ENCODE assay signal across 8 mouse cellular contexts in genomic region chr13:52980951-52981421, GRCm38 (mm10). TPM values are rescaled to one million over a fixed set of nuclear protein-coding genes. Genes with fewer than 3 reads are reported as not detected.
DNase-seq lines count a peak whose midpoint lies in the region; ATAC-seq lines count a peak whose summit lies in the region.

Nfil3 (minus strand) TSS chr13:52981073.

- H3K4me2 ChIP-seq in embryonic facial prominence, embryonic 12.5 days (replicated peaks): peak within 1 kb of the TSS; percentile 98
- peak within 1 kb of the TSS; percentile 97 for H3K4me2 ChIP-seq in limb, embryonic 15.5 days
- H3K4me2 ChIP-seq in midbrain, embryonic 15.5 days: peak within 1 kb of the TSS; percentile 91

- H3K27me3 ChIP-seq in embryonic facial prominence, embryonic 12.5 days: no peaks in the 10 kb centered on the region
- peaks cover 16% of the 10 kb centered on the region for H3K27me3 ChIP-seq in limb, embryonic 15.5 days
- no peaks in the 10 kb centered on the region for H3K27me3 ChIP-seq in midbrain, embryonic 15.5 days (replicated peaks)

- H3K36me3 ChIP-seq in embryonic facial prominence, embryonic 12.5 days: no peaks in the 10 kb centered on the region
- H3K36me3 ChIP-seq in limb, embryonic 15.5 days: no peaks in the 10 kb centered on the region
- H3K36me3 ChIP-seq in midbrain, embryonic 15.5 days (replicated peaks): no peaks in the 10 kb centered on the region

- peak within 1 kb of the TSS; percentile 93 for H3K27ac ChIP-seq in embryonic facial prominence, embryonic 12.5 days
- H3K27ac ChIP-seq in limb, embryonic 15.5 days: peak within 1 kb of the TSS; percentile 96
- H3K27ac ChIP-seq in midbrain, embryonic 15.5 days: peak within 1 kb of the TSS; percentile 98

- DNase-seq in right cerebral cortex, adult 18-20 months: peak; percentile 82
- DNase-seq in right cerebral cortex, postnatal 4 days: no peak
- peak; percentile 81 to 86 for DNase-seq in heart, adult 9 months (ENCODE audit: low spot score in 2 of 2)
- DNase-seq in kidney, adult 8-10 months: peak; percentile 72 to 75
- DNase-seq in spleen, postnatal 36 days (ENCODE audit: low spot score in 2 of 2): peak; percentile 60 to 66

- under 1% methylated on average over 57 of the region's 79 CpGs for WGBS in embryonic facial prominence, embryonic 12.5 days
- under 1% methylated on average over 58 of the region's 79 CpGs for WGBS in limb, embryonic 15.5 days
- 0% methylated on average over 66 of the region's 79 CpGs for WGBS in midbrain, embryonic 15.5 days

- H3K9me3 ChIP-seq in embryonic facial prominence, embryonic 12.5 days: no peaks in the 10 kb centered on the region
- no peaks in the 10 kb centered on the region for H3K9me3 ChIP-seq in limb, embryonic 15.5 days
- no peaks in the 10 kb centered on the region for H3K9me3 ChIP-seq in midbrain, embryonic 15.5 days

- H3K9ac ChIP-seq in embryonic facial prominence, embryonic 12.5 days: peak within 1 kb of the TSS; percentile 87
- peak within 1 kb of the TSS; percentile 84 for H3K9ac ChIP-seq in limb, embryonic 15.5 days
- H3K9ac ChIP-seq in midbrain, embryonic 15.5 days: peak within 1 kb of the TSS; percentile 90

- ATAC-seq in embryonic facial prominence, embryonic 12.5 days (ENCODE audit: insufficient number of reproducible peaks, insufficient read depth, low FRiP score, low TSS enrichment): peak; percentile 76
- ATAC-seq in limb, embryonic 15.5 days (ENCODE audit: insufficient number of reproducible peaks, low FRiP score, low TSS enrichment, low read depth): peak; percentile 85
- ATAC-seq in midbrain, embryonic 15.5 days (replicated peaks): peak; percentile 90

- peaks cover 30% of the 10 kb centered on the region for H3K4me1 ChIP-seq in embryonic facial prominence, embryonic 12.5 days
- H3K4me1 ChIP-seq in limb, embryonic 15.5 days: peaks cover 46% of the 10 kb centered on the region
- peaks cover 33% of the 10 kb centered on the region for H3K4me1 ChIP-seq in midbrain, embryonic 15.5 days

- peak within 1 kb of the TSS; percentile 85 for H3K4me3 ChIP-seq in embryonic facial prominence, embryonic 12.5 days
- H3K4me3 ChIP-seq in limb, embryonic 15.5 days: peak within 1 kb of the TSS; percentile 80
- peak within 1 kb of the TSS; percentile 96 for H3K4me3 ChIP-seq in midbrain, embryonic 15.5 days

RNA-seq across cellular contexts. Expression of gene Nfil3, which starts in this region (rescaled TPM):
- polyA plus RNA-seq in embryonic facial prominence, embryonic 12.5 days (2016; fragmentation: Nextera tagmentation; extraction: Ambion mirVana): 30.3 and 30.8 TPM in 2 replicates
- polyA plus RNA-seq in limb, embryonic 15.5 days (2015; fragmentation: Nextera tagmentation; extraction: Ambion mirVana): 42.5 and 45.6 TPM in 2 replicates
- polyA plus RNA-seq in midbrain, embryonic 15.5 days (2015; fragmentation: Nextera tagmentation; extraction: Ambion mirVana): 41.9 and 48.4 TPM in 2 replicates
